In genomic region chr3:51637326-51637725, GRCm38 (mm10) we compare ENCODE assay signal across 28 mouse cellular contexts. TPM values are rescaled to one million over a fixed set of nuclear protein-coding genes. Genes with fewer than 3 reads are reported as not detected.
A peak's percentile ranks its signal among the peaks of the same experiment; 100 is the strongest.
DNase-seq lines count a peak whose midpoint lies in the region; ATAC-seq and TF ChIP-seq lines count a peak whose summit lies in the region.
"Had no signal": no experiment of that assay in that cellular context is flagged by ENCODE, and none has a peak within 500 bp of the region (broad histone marks: within the 10 kb centered on the region; RNA-seq: fewer than 3 reads in every experiment).

No protein-coding gene starts in this region.

- TF ChIP-seq CTCF in liver, embryonic 14.5 days (IDR thresholded peaks at IDR 0.05; ENCODE audit: low read depth) = no peak
- no peak for TF ChIP-seq CTCF in spleen, adult 2 months (IDR thresholded peaks at IDR 0.05; ENCODE audit: extremely low read depth, insufficient read depth, insufficient read length, insufficient replicate concordance)
- TF ChIP-seq CTCF in forebrain, postnatal 0 days (IDR thresholded peaks at IDR 0.05; ENCODE audit: low read depth) = no peak

- 79% methylated on average over 6 of the region's 6 CpGs for WGBS in liver, embryonic 14.5 days (ENCODE audit: insufficient replicate concordance)
- WGBS in liver, embryonic 11.5 days = 91% methylated on average over 6 of the region's 6 CpGs
- 84% methylated on average over 6 of the region's 6 CpGs for WGBS in spleen, adult 2 months
- WGBS in forebrain, postnatal 0 days = 81% methylated on average over 6 of the region's 6 CpGs

- H3K9ac ChIP-seq in liver, embryonic 14.5 days (replicated peaks) = no peak overlapping the region
- no peak overlapping the region for H3K9ac ChIP-seq in liver, embryonic 11.5 days (ENCODE audit: low read depth, low read length)
- H3K9ac ChIP-seq in forebrain, postnatal 0 days = no peak overlapping the region
- H3K9ac ChIP-seq: embryonic facial prominence, embryonic 13.5 days; forebrain, embryonic 12.5 days; forebrain, embryonic 15.5 days; heart, embryonic 13.5 days; hindbrain, embryonic 14.5 days had no signal

- H3K27ac ChIP-seq in liver, embryonic 14.5 days = no peak overlapping the region
- H3K27ac ChIP-seq in liver, embryonic 11.5 days (ENCODE audit: low read depth, low read length) = no peak overlapping the region
- H3K27ac ChIP-seq in spleen, adult 2 months (ENCODE audit: insufficient read depth, low read length) = peak overlapping the region; percentile 52; the same call in 1 of the 2 replicates
- no peak overlapping the region for H3K27ac ChIP-seq in forebrain, postnatal 0 days (ENCODE audit: low read depth, low read length)
- H3K27ac ChIP-seq: embryonic facial prominence, embryonic 10.5 days; embryonic facial prominence, embryonic 13.5 days; forebrain, embryonic 12.5 days; forebrain, embryonic 15.5 days; heart, embryonic 10.5 days; heart, embryonic 13.5 days; hindbrain, embryonic 14.5 days; hindbrain, postnatal 0 days had no signal

- no peak overlapping the region for H3K4me3 ChIP-seq in liver, embryonic 14.5 days (ENCODE audit: insufficient read depth in 1 of 2, low read depth in 2 of 2, low read length in 2 of 2)
- no peak overlapping the region for H3K4me3 ChIP-seq in liver, embryonic 11.5 days (ENCODE audit: low read depth, low read length)
- H3K4me3 ChIP-seq in spleen, adult 2 months (ENCODE audit: extremely low read depth, insufficient read depth, insufficient read length) = no peak overlapping the region; the same call in 1 of the 2 replicates
- H3K4me3 ChIP-seq in forebrain, postnatal 0 days (ENCODE audit: low read depth, low read length) = no peak overlapping the region
- H3K4me3 ChIP-seq: embryonic facial prominence, embryonic 10.5 days; embryonic facial prominence, embryonic 13.5 days; forebrain, embryonic 12.5 days; forebrain, embryonic 15.5 days; heart, embryonic 10.5 days had no signal

- H3K27me3 ChIP-seq in liver, embryonic 14.5 days (ENCODE audit: control insufficient read depth, insufficient read depth, low read length) = no peaks in the 10 kb centered on the region
- no peaks in the 10 kb centered on the region for H3K27me3 ChIP-seq in liver, embryonic 11.5 days (replicated peaks; ENCODE audit: control insufficient read depth, insufficient read depth, low read length)
- H3K27me3 ChIP-seq in spleen, adult 2 months (ENCODE audit: control insufficient read depth, insufficient read depth, low read length) = no peaks in the 10 kb centered on the region
- H3K27me3 ChIP-seq in forebrain, postnatal 0 days (ENCODE audit: insufficient read depth, low read length) = no peaks in the 10 kb centered on the region
- H3K27me3 ChIP-seq: embryonic facial prominence, embryonic 13.5 days; forebrain, embryonic 12.5 days; forebrain, embryonic 15.5 days; heart, embryonic 13.5 days; Patski had no signal

- H3K4me1 ChIP-seq in liver, embryonic 14.5 days (replicated peaks; ENCODE audit: control insufficient read depth in 2 of 2, insufficient read depth in 2 of 2, low read length in 1 of 2) = peaks cover 0 to 4% of the 10 kb centered on the region in 2 experiments; a peak in 1 of 4 replicates
- no peaks in the 10 kb centered on the region for H3K4me1 ChIP-seq in liver, embryonic 11.5 days (replicated peaks; ENCODE audit: control insufficient read depth, insufficient read depth, low read length)
- no peaks in the 10 kb centered on the region for H3K4me1 ChIP-seq in spleen, adult 2 months (ENCODE audit: control insufficient read depth, insufficient read depth, insufficient read length)
- peaks cover 3% of the 10 kb centered on the region; the same call in 1 of the 2 replicates for H3K4me1 ChIP-seq in forebrain, postnatal 0 days (ENCODE audit: insufficient read depth)
- H3K4me1 ChIP-seq: forebrain, embryonic 12.5 days; forebrain, embryonic 15.5 days; heart, embryonic 13.5 days had no signal

- TF ChIP-seq POLR2A in spleen, adult 2 months (IDR thresholded peaks at IDR 0.05; ENCODE audit: low read depth, low read length) = no peak

- H3K36me3 ChIP-seq in liver, embryonic 14.5 days (replicated peaks; ENCODE audit: control insufficient read depth, insufficient read depth, low read depth) = no peaks in the 10 kb centered on the region
- no peaks in the 10 kb centered on the region for H3K36me3 ChIP-seq in liver, embryonic 11.5 days (ENCODE audit: control insufficient read depth, insufficient read depth, low read length)
- no peaks in the 10 kb centered on the region for H3K36me3 ChIP-seq in spleen, adult 2 months (ENCODE audit: control insufficient read depth, insufficient read depth, low read length)
- no peaks in the 10 kb centered on the region for H3K36me3 ChIP-seq in forebrain, postnatal 0 days (ENCODE audit: insufficient read depth)
- H3K36me3 ChIP-seq: embryonic facial prominence, embryonic 10.5 days; embryonic facial prominence, embryonic 13.5 days; forebrain, embryonic 12.5 days; forebrain, embryonic 15.5 days; heart, embryonic 10.5 days; heart, embryonic 13.5 days had no signal

- no peak for TF ChIP-seq EP300 in liver, embryonic 14.5 days (IDR thresholded peaks at IDR 0.05; ENCODE audit: low read depth)

- peaks cover 3% of the 10 kb centered on the region for H3K9me3 ChIP-seq in liver, embryonic 14.5 days (ENCODE audit: control insufficient read depth, low read length)
- no peaks in the 10 kb centered on the region for H3K9me3 ChIP-seq in liver, embryonic 11.5 days (ENCODE audit: control insufficient read depth, low read length)
- no peaks in the 10 kb centered on the region for H3K9me3 ChIP-seq in forebrain, postnatal 0 days (ENCODE audit: low read length)
- H3K9me3 ChIP-seq: embryonic facial prominence, embryonic 13.5 days; forebrain, embryonic 12.5 days; forebrain, embryonic 15.5 days; heart, embryonic 10.5 days had no signal

- DNase-seq in liver, embryonic 14.5 days (ENCODE audit: low read depth in 3 of 3, low spot score in 3 of 3) = no peak
- DNase-seq in liver, embryonic 11.5 days (ENCODE audit: low spot score) = no peak
- DNase-seq in spleen, adult 2 months (ENCODE audit: low read depth in 1 of 2, low spot score in 2 of 2) = no peak
- DNase-seq in spleen, adult 12 weeks (ENCODE audit: low spot score) = no peak
- no peak for DNase-seq in forebrain, postnatal 0 days
- DNase-seq in kidney, postnatal 4 days = no peak
- DNase-seq: adrenal gland, adult 2 months; adrenal gland, postnatal 14 days; cerebellum, adult 11 months; cerebellum, adult 2 months; cerebellum, postnatal 10 days; cerebellum, postnatal 36 days; embryo, embryonic 11 days; gastrocnemius, postnatal 10 days; gastrocnemius, postnatal 36 days; heart, postnatal 14 days; heart, postnatal 4 days had no signal

- peak overlapping the region; percentile 48; the same call in 1 of the 2 replicates for H3K4me2 ChIP-seq in liver, embryonic 14.5 days (ENCODE audit: low read depth)
- no peak overlapping the region for H3K4me2 ChIP-seq in liver, embryonic 11.5 days
- H3K4me2 ChIP-seq in forebrain, postnatal 0 days (ENCODE audit: low read depth) = no peak overlapping the region
- H3K4me2 ChIP-seq: embryonic facial prominence, embryonic 13.5 days; forebrain, embryonic 12.5 days; forebrain, embryonic 15.5 days; hindbrain, embryonic 14.5 days had no signal

- ATAC-seq in liver, embryonic 14.5 days (ENCODE audit: insufficient read depth) = no peak
- ATAC-seq in liver, embryonic 11.5 days (replicated peaks; ENCODE audit: low FRiP score) = no peak
- ATAC-seq in activated CD4-positive, CD25-positive, alpha-beta regulatory T cell, adult 4 months = peak; percentile 8
- ATAC-seq in forebrain, postnatal 0 days = no peak
- ATAC-seq: forebrain, embryonic 15.5 days; hindbrain, postnatal 0 days; Patski had no signal

RNA-seq across cellular contexts. Expression of gene Mgst2, which starts 22.8 kb away (rescaled TPM):
- 2.8 and 3.6 TPM in 2 replicates for polyA plus RNA-seq in liver, embryonic 14.5 days (2012; rRNA removed)
- polyA plus RNA-seq in liver, embryonic 14.5 days (2014; fragmentation: Nextera tagmentation; extraction: Ambion mirVana) = 19.0 and 20.8 TPM in 2 replicates
- 16.5 and 16.6 TPM in 2 replicates for polyA plus RNA-seq in liver, embryonic 11.5 days (2014; fragmentation: Nextera tagmentation; extraction: Ambion mirVana)
- 3.3 and 4.1 TPM in 2 replicates for polyA plus RNA-seq in spleen, adult 2 months (2012; rRNA removed)
- polyA plus RNA-seq in activated CD4-positive, CD25-positive, alpha-beta regulatory T cell, adult 4 months (2017; shearing (Covaris generic)) = 100 to 1,000 TPM in 1 of 2 experiments, 10 to 100 TPM in 1; 82.2 to 161 TPM
- total RNA-seq in forebrain, postnatal 0 days (2014; rRNA removed) = 0.54 TPM in 1 of 2 replicates, not detected in the other
- polyA plus RNA-seq in forebrain, postnatal 0 days (2015; fragmentation: Nextera tagmentation; extraction: Ambion mirVana) = 0.83 and 0.94 TPM in 2 replicates
- total RNA-seq: hindbrain, postnatal 0 days had no signal
- polyA plus RNA-seq: erythroblast, embryonic 14.5 days; forebrain, embryonic 12.5 days had no signal
